Mouse (Mus musculus): ENCODE data around the gene Zdhhc5.

Zdhhc5 gene

DNA sequence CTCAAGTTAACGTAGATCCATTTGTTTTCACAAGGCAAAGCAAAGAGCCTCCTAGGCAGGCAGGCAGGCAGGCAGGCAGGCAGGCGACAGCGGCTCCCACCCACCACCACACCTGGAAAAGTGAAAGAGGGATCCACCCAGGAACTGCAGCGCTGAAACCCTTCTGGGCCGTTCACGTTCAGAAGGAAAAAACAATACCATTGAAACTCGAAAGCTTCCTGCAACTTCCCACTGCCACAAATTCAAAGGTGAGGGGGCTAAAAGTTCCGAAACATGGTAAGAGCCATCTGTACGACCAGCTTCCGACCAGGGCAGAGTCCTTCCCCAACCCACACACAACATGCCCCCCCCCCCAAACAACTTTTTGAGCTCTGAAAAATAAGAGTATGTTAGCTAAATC is 65.3 kb downstream of the Zdhhc5 start:
- ChIA-PET CTCF (interaction anchor here in 2 of 4 experiments (0.7 to 1.5 kb wide), 6 partner anchors 11 to 221 kb away, joined by 3 to 18 read pairs (median 4); no protein-coding TSS in a partner anchor), POLR2A (interaction anchor here (0.6 to 7.7 kb wide), 53 partner anchors 8 to 230 kb away, joined by 3 to 68 read pairs (median 5); partner anchors contain the start of genes Selenoh (in 2 of the 4), Clp1 (in 1 of the 4), Gm19426 (in 1 of the 4) and Gm28635 (in 1 of the 4))

DNA sequence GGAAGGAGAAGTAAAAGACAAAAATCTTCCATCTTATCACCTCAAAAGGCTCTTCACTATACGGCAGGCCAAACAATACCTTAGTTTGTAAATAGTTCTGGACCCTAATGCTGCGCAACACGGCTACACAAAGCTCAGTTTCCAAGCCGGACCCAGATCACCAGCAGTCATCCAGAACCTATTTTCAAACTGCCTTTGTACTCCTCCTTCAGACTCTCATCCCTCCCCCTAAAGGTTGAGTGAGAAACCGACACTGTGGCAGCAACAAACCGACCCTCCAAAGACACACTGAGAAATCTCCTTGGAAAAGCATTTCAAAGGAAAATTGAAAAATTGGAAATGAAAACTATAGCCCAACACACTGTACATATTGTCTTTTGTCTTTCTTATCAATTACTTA is 66.6 kb downstream of the Zdhhc5 start:
- ChIA-PET CTCF (interaction anchor here in 2 of 4 experiments (0.6 to 1.0 kb wide), 2 partner anchors 30 to 84 kb away, joined by 3 read pairs; no protein-coding TSS in a partner anchor), POLR2A (interaction anchor here in 2 of 4 experiments (0.6 to 7.7 kb wide), 17 partner anchors 9 to 133 kb away, joined by 3 to 68 read pairs (median 9); partner anchors contain the start of genes Selenoh (in 2 of the 2) and Gm19426 (in 1 of the 2))

DNA sequence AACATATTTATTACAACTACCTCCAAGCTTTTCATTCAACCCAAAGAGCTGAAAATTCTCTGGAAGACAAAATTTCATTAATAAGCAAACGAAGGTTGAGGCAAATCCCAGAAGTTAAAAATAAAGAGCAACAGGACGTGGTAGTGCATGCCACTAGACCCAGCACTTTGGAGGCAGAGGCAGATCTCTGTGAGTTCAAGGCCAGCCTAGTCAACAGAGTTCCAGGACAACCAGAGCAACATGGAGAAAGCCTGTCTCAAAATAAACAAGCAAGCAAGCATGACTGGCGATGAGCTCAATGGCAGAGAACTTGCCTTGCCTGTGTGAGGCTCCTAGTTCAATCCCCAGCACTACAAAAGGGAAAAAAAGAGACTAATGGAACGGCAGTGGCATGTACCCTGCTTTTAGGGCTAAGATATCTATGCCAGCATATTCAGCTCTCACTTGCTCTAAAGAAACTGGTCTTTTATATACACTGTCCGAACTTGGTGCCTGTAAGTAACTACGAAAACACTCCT is 67.9 kb downstream of the Zdhhc5 start:
- ChIA-PET CTCF (interaction anchor here in 2 of 4 experiments (0.6 kb wide), 2 partner anchors 29 to 192 kb away, joined by 3 to 6 read pairs; no protein-coding TSS in a partner anchor), POLR2A (interaction anchor here in 3 of 4 experiments (0.6 to 7.7 kb wide), 16 partner anchors 7 to 260 kb away, joined by 3 to 68 read pairs (median 4); partner anchors contain the start of gene Selenoh (in 1 of the 3))

DNA sequence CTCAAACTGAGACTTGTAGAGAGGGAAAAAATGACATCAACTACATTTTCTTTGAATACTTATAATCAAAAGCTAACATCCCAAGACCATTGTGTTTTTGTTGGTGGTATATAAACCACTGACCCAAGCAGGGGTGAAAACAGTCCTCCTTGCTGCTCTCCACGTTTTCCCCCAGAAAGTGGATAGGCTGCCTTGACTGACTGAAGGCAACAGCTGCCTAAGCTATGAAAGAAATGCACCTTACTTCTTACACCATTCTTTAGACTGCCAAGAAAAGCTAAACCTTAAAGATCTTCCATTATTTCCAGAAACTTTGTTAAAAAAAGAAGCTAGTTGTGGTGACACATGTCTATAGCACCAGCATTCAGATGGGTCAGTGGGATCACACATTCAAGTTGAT is 68.8 kb downstream of the Zdhhc5 start:
- POLR2A ChIA-PET: interaction anchor here in 3 of 4 experiments (0.6 to 7.7 kb wide), 11 partner anchors 8 to 91 kb away, joined by 3 to 68 read pairs (median 4); no protein-coding TSS in a partner anchor
- CTCF ChIA-PET: interaction anchor here in 1 of 4 experiments (1.4 kb wide), 1 partner anchor 28 kb away, joined by 3 read pairs; no protein-coding TSS in a partner anchor

DNA sequence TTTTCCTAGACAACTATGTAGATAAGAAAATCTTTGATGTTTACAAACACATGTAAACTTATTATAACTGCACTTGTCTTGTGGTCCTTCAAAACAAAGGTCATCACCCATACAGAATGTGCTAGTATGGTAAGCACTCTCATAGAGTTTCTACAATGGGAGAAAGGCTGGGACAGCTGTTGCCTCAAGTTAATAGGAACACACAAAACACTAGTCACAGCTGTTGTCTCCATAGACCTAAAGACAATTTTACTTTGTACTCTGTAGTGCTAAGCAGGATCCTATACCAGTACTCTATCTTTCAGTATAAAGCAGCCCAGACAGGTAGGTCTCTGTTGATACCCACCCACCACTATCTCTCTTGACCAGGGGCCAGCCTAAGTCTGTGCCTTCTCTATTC is 74.1 kb downstream of the Zdhhc5 start:
- ChIA-PET CTCF (no interaction called here), POLR2A (interaction anchor here in 3 of 4 experiments (0.5 to 3.9 kb wide), 5 partner anchors 9 to 111 kb away, joined by 3 to 30 read pairs (median 6); partner anchors contain the start of gene Ctnnd1 (in 1 of the 3))

DNA sequence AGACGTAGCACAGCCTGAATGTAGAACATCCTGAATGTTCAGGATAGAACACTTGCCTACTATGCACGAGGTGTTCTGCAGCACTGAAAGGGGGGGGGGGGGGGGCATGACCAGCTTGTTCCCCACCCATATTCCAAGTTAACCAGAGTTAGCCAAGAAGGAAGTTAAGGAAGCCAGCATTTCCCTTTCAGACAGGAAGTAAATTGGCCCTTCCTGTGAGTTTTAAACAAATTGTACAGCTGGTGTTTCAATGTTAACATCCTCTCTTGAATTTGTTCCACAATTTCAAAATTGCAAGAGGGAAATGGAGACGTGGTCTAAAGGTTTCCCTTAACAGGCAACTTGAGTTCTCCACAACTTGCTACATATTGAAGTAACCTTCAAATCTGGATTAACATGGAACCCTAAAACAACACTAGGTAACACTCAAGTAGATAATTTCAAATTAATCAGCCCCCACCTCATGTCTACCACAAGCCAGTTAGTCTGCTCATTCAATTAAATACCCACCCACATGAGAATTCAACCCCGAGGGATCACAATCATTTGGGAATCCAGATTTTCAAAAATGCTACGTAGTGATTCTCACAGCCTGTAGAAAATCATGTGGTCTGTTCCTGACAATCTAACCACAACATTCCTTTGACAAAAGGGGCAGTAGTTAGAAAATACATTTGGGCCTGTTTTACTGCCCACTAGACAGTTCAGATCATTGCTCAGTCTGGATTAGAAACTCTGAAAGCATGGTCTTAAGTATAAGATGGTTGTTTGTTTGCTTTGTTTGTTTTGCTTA is 76.4 kb downstream of the Zdhhc5 start:
- CTCF ChIA-PET: interaction anchor here in 1 of 4 experiments (0.7 kb wide), 2 partner anchors 16 to 198 kb away, joined by 3 read pairs; no protein-coding TSS in a partner anchor

More for the DNA sequence above, 76.4 kb downstream of the Zdhhc5 start:
- POLR2A ChIA-PET: interaction anchor here in 3 of 4 experiments (0.7 to 4.8 kb wide), 9 partner anchors 8 to 178 kb away, joined by 3 to 41 read pairs (median 5); partner anchors contain the start of gene Ctnnd1 (in 1 of the 3)
